Mouse (Mus musculus) lung, adult 2 months (tissue): Measurements from ENCODE around the gene Mcf2l.

Experiments used
- CTCF ChIP-seq: fragments of 200-500 bp; IDR thresholded peaks from 2 replicates; pipeline ENCODE4 v1.5.1; 2011; ENCODE audit warnings: mild to moderate bottlenecking, low read length, control low read depth; ENCODE audit not compliant: insufficient read depth
- POLR2A ChIP-seq: fragments of 200-500 bp; IDR thresholded peaks from 2 replicates; pipeline ENCODE4 v1.6.1; 2011; ENCODE audit warnings: low read depth, mild to moderate bottlenecking, control low read depth, low read length, borderline replicate concordance; ENCODE audit errors: extremely low read depth

DNA sequence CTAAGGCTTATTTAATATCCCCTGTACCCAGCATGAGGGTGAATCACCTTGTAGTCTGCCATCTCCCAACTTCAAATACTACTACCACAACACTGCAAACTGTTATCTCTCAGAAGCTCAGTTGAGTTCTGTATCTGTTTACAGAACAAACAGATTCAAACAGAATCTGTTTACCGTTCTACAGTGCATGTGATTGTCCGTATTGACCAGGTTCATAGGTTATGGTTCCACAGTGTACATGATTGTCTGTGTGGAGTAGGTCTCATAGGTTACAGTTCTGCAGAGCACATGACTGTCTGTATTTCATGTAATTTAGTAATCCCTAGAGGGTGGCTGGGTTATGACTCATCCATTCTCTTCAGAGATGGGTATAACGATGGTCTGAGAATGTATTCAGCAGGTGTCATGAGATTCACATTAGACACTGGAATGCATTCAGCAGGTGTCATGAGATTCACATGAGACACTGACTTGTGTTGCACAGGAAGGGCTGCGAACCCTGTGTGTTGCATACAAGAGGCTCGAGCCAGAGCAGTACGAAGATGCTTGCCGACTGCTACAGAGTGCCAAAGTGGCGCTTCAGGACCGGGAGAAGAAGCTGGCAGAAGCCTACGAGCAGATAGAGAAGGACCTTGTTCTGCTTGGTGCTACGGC lies 31.1 kb upstream of the Mcf2l start:
- TF ChIP-seq CTCF: no peak
- no peak for TF ChIP-seq POLR2A
